Mouse (Mus musculus) T-helper 17 cell (primary cell): ENCODE measurements around the gene Mgarp.
"Not testable (repeated sequence)": the region's sequence is repeated elsewhere in the genome, so short reads cannot be mapped to it uniquely, and the experiment has no call there.

ENCODE experiments used
- in situ Hi-C, 2 experiments: fragments of 300-600 bp; cut with MboI, MseI; formaldehyde crosslinking; loops; 1 replicate in 1 of 2; 2 replicates in 1 of 2; pipeline ENCODE4 v1.15.1; 2025; ENCODE audit warnings: high pct_unique_total_duplicates in 2 of 2

Gene Mgarp

GRCm38 (mm10) chr3:51396219-51397068 is at the start of gene Mgarp:
Gene Mgarp (minus strand): TSS chr3:51396738.
- in situ Hi-C loops, result no loop called here

GRCm38 (mm10) chr3:51434871-51435595 is 38.5 kb upstream of the Mgarp start:
- in situ Hi-C loops, result no loop called here

GRCm38 (mm10) chr3:51434364-51434763 is 37.8 kb upstream of the Mgarp start:
- in situ Hi-C loops, result not testable (repeated sequence)

GRCm38 (mm10) chr3:51425394-51425793 is 28.9 kb upstream of the Mgarp start:
- in situ Hi-C loops, result no loop called here

GRCm38 (mm10) chr3:51421921-51422320 is 25.4 kb upstream of the Mgarp start:
- in situ Hi-C loops, result no loop called here

GRCm38 (mm10) chr3:51417966-51418365 is 21.4 kb upstream of the Mgarp start:
- in situ Hi-C loops, result no loop called here

- in situ Hi-C loops, result no loop called here
These were observed 20.9 kb upstream of the Mgarp start for GRCm38 (mm10) chr3:51417485-51417884.

GRCm38 (mm10) chr3:51417135-51417458 is 20.6 kb upstream of the Mgarp start:
- in situ Hi-C loops, result no loop called here

- in situ Hi-C loops, result no loop called here
These were observed 20.0 kb upstream of the Mgarp start for GRCm38 (mm10) chr3:51416364-51417134.

- in situ Hi-C loops, result no loop called here
These were observed 19.5 kb upstream of the Mgarp start for GRCm38 (mm10) chr3:51416073-51416363.

- in situ Hi-C loops, result no loop called here
These were observed 18.8 kb upstream of the Mgarp start, which contains the start of gene Naa15 for GRCm38 (mm10) chr3:51415098-51416072. Gene Naa15 (plus strand): TSS chr3:51415148.

GRCm38 (mm10) chr3:51413276-51413675 is 16.7 kb upstream of the Mgarp start:
- in situ Hi-C loops, result loop anchor here in 1 of 2 experiments (5.0 kb wide), 1 partner anchor 36 kb away; no protein-coding TSS in a partner anchor

GRCm38 (mm10) chr3:51412457-51412856 is 15.9 kb upstream of the Mgarp start:
- in situ Hi-C loops, result loop anchor here in 1 of 2 experiments (5.0 kb wide), 1 partner anchor 35 kb away; no protein-coding TSS in a partner anchor

GRCm38 (mm10) chr3:51408561-51409183 is 12.1 kb upstream of the Mgarp start, which contains the start of gene Ndufc1:
Gene Ndufc1 (minus strand): TSS chr3:51408988.
- in situ Hi-C loops, result no loop called here

- in situ Hi-C loops, result no loop called here
These were observed 11.5 kb upstream of the Mgarp start for GRCm38 (mm10) chr3:51407870-51408560.

- in situ Hi-C loops, result no loop called here
These were observed 6.1 kb upstream of the Mgarp start for GRCm38 (mm10) chr3:51402628-51403027.

- in situ Hi-C loops, result not testable (repeated sequence)
These were observed 5.5 kb upstream of the Mgarp start for GRCm38 (mm10) chr3:51402054-51402453.

- in situ Hi-C loops, result no loop called here
These were observed 4.1 kb upstream of the Mgarp start for GRCm38 (mm10) chr3:51400682-51401081.

GRCm38 (mm10) chr3:51399531-51399930 is 3.0 kb upstream of the Mgarp start:
- in situ Hi-C loops, result no loop called here

- in situ Hi-C loops, result no loop called here
These were observed 2.1 kb upstream of the Mgarp start for GRCm38 (mm10) chr3:51398667-51399066.
